Mouse (Mus musculus): Measurements from ENCODE around the gene Pkn3. TPM values are rescaled to one million over a fixed set of nuclear protein-coding genes. Genes with fewer than 3 reads are reported as not detected.

Pkn3 gene
- polyA plus RNA-seq, 1 experiment, result 2.2 TPM

- Histone ChIP-seq H3K27ac (ENCODE audit: insufficient read depth, low read length) (no peak overlapping the region), H3K4me1 (ENCODE audit: control insufficient read depth, insufficient read depth, low read length) (peaks cover 3% of the 10 kb centered on the region; the same call in 1 of the 2 replicates)
Measured at GRCm38 (mm10) chr2:30061215-30062166, 16.0 kb upstream of the Pkn3 start.

GRCm38 (mm10) chr2:30062249-30063093 lies 15.0 kb upstream of the Pkn3 start:
- peak overlapping the region; percentile 39 for H3K4me3 ChIP-seq (ENCODE audit: insufficient read depth, low read length)
- peaks cover 3% of the 10 kb centered on the region; the same call in 1 of the 2 replicates for H3K4me1 ChIP-seq (ENCODE audit: control insufficient read depth, insufficient read depth, low read length)
- H3K27ac ChIP-seq (ENCODE audit: insufficient read depth, low read length), result no peak overlapping the region
- TF ChIP-seq CTCF (IDR thresholded peaks at IDR 0.05; ENCODE audit: extremely low read depth, insufficient read depth, low read length) (no peak), POLR2A (IDR thresholded peaks at IDR 0.05; ENCODE audit: extremely low read depth, insufficient read depth, low read length) (0 out of 2 replicates have a peak, but pooled peaks have one; percentile 44)

More at GRCm38 (mm10) chr2:30061215-30062166, 16.0 kb upstream of the Pkn3 start:
- TF ChIP-seq CTCF (IDR thresholded peaks at IDR 0.05; ENCODE audit: extremely low read depth, insufficient read depth, low read length) (no peak), POLR2A (IDR thresholded peaks at IDR 0.05; ENCODE audit: extremely low read depth, insufficient read depth, low read length) (no peak)
- H3K4me3 ChIP-seq (ENCODE audit: insufficient read depth, low read length), result peak overlapping the region; percentile 39

DNA sequence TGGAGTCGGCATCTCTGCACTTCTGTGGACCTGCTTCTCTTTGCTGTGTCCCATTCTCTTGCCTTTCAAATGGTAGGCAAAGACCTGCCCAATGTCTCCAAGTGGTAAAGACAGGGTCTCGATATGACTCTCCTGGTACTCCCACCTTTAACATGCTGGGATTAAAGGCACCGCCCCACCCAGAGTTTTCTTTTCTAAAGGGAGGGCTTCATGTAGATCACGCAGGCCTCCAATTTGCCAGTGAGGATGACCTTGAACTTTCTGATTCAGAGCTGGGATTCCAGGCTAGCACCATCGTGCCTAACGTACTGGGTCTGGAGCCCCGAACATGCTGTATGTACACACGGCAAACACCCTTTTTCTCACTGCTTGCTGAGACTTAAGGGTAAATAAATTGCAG lies 14.2 kb upstream of the Pkn3 start:
- TF ChIP-seq CTCF (IDR thresholded peaks at IDR 0.05; ENCODE audit: extremely low read depth, insufficient read depth, low read length) (no peak), POLR2A (IDR thresholded peaks at IDR 0.05; ENCODE audit: extremely low read depth, insufficient read depth, low read length) (no peak)

GRCm38 (mm10) chr2:30063791-30064190 lies 13.7 kb upstream of the Pkn3 start:
- TF ChIP-seq POLR2A (IDR thresholded peaks at IDR 0.05; ENCODE audit: extremely low read depth, insufficient read depth, low read length) (no peak), CTCF (IDR thresholded peaks at IDR 0.05; ENCODE audit: extremely low read depth, insufficient read depth, low read length) (no peak)
- Histone ChIP-seq H3K4me3 (ENCODE audit: insufficient read depth, low read length) (no peak overlapping the region), H3K4me1 (ENCODE audit: control insufficient read depth, insufficient read depth, low read length) (peaks cover 5% of the 10 kb centered on the region)

More for the DNA sequence above, 14.2 kb upstream of the Pkn3 start:
- H3K27ac ChIP-seq (ENCODE audit: insufficient read depth, low read length), result no peak overlapping the region
- peaks cover 5% of the 10 kb centered on the region for H3K4me1 ChIP-seq (ENCODE audit: control insufficient read depth, insufficient read depth, low read length)
- H3K4me3 ChIP-seq (ENCODE audit: insufficient read depth, low read length), result peak overlapping the region; percentile 39

GRCm38 (mm10) chr2:30064298-30064697 lies 13.2 kb upstream of the Pkn3 start:
- peaks cover 5% of the 10 kb centered on the region for H3K4me1 ChIP-seq (ENCODE audit: control insufficient read depth, insufficient read depth, low read length)
- TF ChIP-seq CTCF (IDR thresholded peaks at IDR 0.05; ENCODE audit: extremely low read depth, insufficient read depth, low read length), result no peak
- TF ChIP-seq POLR2A (IDR thresholded peaks at IDR 0.05; ENCODE audit: extremely low read depth, insufficient read depth, low read length), result no peak
- H3K4me3 ChIP-seq (ENCODE audit: insufficient read depth, low read length), result no peak overlapping the region
- H3K27ac ChIP-seq (ENCODE audit: insufficient read depth, low read length), result no peak overlapping the region

More at GRCm38 (mm10) chr2:30063791-30064190, 13.7 kb upstream of the Pkn3 start:
- H3K27ac ChIP-seq (ENCODE audit: insufficient read depth, low read length), result no peak overlapping the region

- peak overlapping the region; percentile 88 for H3K4me3 ChIP-seq (ENCODE audit: insufficient read depth, low read length)
- TF ChIP-seq POLR2A (IDR thresholded peaks at IDR 0.05; ENCODE audit: extremely low read depth, insufficient read depth, low read length) (peak; percentile 56), CTCF (IDR thresholded peaks at IDR 0.05; ENCODE audit: extremely low read depth, insufficient read depth, low read length) (no peak)
- H3K27ac ChIP-seq (ENCODE audit: insufficient read depth, low read length), result peak overlapping the region; percentile 99; the same call in 1 of the 2 replicates
- peaks cover 5% of the 10 kb centered on the region for H3K4me1 ChIP-seq (ENCODE audit: control insufficient read depth, insufficient read depth, low read length)
Measured at GRCm38 (mm10) chr2:30066046-30066901, 11.2 kb upstream of the Pkn3 start.

GRCm38 (mm10) chr2:30067031-30067888 lies 10.2 kb upstream of the Pkn3 start:
- TF ChIP-seq POLR2A (IDR thresholded peaks at IDR 0.05; ENCODE audit: extremely low read depth, insufficient read depth, low read length) (no peak), CTCF (IDR thresholded peaks at IDR 0.05; ENCODE audit: extremely low read depth, insufficient read depth, low read length) (no peak)
- peak overlapping the region; percentile 88 for H3K4me3 ChIP-seq (ENCODE audit: insufficient read depth, low read length)
- H3K4me1 ChIP-seq (ENCODE audit: control insufficient read depth, insufficient read depth, low read length), result peaks cover 5% of the 10 kb centered on the region
- no peak overlapping the region for H3K27ac ChIP-seq (ENCODE audit: insufficient read depth, low read length)

GRCm38 (mm10) chr2:30067962-30068361 lies 9.5 kb upstream of the Pkn3 start:
- Histone ChIP-seq H3K4me3 (ENCODE audit: insufficient read depth, low read length) (peak overlapping the region; percentile 88; the same call in 1 of the 2 replicates), H3K27ac (ENCODE audit: insufficient read depth, low read length) (no peak overlapping the region), H3K4me1 (ENCODE audit: control insufficient read depth, insufficient read depth, low read length) (peaks cover 4% of the 10 kb centered on the region)
- TF ChIP-seq CTCF (IDR thresholded peaks at IDR 0.05; ENCODE audit: extremely low read depth, insufficient read depth, low read length) (no peak), POLR2A (IDR thresholded peaks at IDR 0.05; ENCODE audit: extremely low read depth, insufficient read depth, low read length) (no peak)

Measured in cortical plate, adult 2 months (tissue).